Mouse (Mus musculus) megakaryocyte progenitor cell, adult 5-6 weeks (primary cell): ENCODE data around the gene Olfr798. TPM values are rescaled to one million over a fixed set of nuclear protein-coding genes. Genes with fewer than 3 reads are reported as not detected.

Experiments
- ATAC-seq: replicated peaks from 2 replicates; pipeline ENCODE4 v1.8.0; 2016; ENCODE audit warnings: mild to moderate bottlenecking, moderate TSS enrichment, inconsistent platforms; ENCODE audit not compliant: poor library complexity
- total RNA-seq, 2 experiments: library from RNA; stranded (forward) in 1 of 2; stranded (reverse) in 1 of 2; fragments of 157-497, 149-512 nt in 1 of 2; fragments of 200-1000 nt in 1 of 2; gene quantifications; 2 replicates each; pipeline versions ENCODE4 v1.2.3 to v1.2.4; 2015 to 2017

Olfr798 gene
- total RNA-seq (2015) (not detected in 2 replicates), total RNA-seq (2017) (not detected in 2 replicates)

DNA sequence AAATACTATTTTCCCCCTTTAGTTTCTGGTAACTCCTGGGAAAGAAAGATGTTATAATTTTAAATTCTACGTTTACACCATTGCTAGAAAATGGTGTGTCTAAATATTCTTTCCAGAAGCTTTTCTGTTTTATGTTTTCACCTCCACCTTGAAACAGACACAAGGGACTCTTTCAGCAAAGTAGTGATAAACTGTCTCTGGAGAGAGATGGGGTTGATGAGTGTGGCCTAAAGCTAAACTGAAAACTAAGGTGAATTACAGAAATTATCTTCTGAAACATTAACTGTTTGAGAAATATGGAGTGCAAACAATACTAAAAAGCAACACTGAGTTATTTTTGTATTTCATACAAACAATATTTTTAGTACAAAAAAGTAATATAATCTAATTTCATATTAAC, at the start of gene Olfr798:
TSS of gene Olfr798 (minus strand) at position 101 of the 400 bp plus-strand sequence.
- ATAC-seq, result no peak

- no peak for ATAC-seq
Measured at GRCm38 (mm10) chr10:129673765-129674164, 46.0 kb upstream of the Olfr798 start, which contains the start of gene Olfr801. Gene Olfr801, minus strand, starts transcription at chr10:129673865.

DNA sequence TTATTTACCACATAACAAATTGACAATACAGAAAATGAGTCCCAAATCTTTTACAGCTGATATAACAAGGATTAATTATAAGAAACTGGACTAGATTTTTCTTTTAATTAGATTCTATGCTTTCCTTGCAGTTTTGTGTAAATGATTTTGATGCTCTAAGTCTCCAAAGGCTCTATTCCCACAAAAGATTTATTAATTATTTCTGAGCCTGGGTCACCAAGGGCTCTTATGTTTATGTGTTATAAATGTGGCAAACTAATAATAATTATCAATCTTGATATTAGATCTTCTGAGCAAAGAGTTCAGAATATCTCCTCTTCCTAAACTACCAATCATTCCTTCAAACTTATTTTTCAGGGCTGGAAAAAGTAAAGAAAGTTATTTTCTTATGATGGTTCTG, 29.7 kb upstream of the Olfr798 start, which contains the start of gene Olfr800:
TSS of gene Olfr800 (plus strand) at position 301 of the 400 bp plus-strand sequence.
- ATAC-seq, result no peak

GRCm38 (mm10) chr10:129651763-129652162, 24.0 kb upstream of the Olfr798 start:
- ATAC-seq, result no peak

DNA sequence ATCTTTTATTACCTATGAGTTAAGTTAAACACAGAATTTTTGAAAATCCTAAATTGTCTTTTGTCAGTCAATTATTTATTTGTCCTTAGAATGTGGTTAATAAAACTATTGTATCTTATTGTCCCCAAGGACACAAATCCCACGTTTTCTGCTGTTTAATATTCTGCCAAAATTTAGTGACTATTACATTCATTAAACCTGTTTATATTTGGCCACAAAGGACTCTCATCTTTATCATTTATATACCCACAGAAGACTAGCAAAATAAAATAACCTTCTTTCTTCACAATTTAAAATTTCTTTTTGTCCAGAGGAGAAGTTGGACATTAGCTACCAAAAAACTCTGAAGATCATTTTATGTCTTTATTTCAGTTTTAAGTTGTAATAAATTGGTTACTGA, 9.4 kb upstream of the Olfr798 start, which contains the start of gene Olfr799:
TSS of gene Olfr799 (plus strand) at position 301 of the 400 bp plus-strand sequence.
- no peak for ATAC-seq

- ATAC-seq, result no peak
Measured at GRCm38 (mm10) chr10:129623251-129623650, 4.5 kb downstream of the Olfr798 start.

DNA sequence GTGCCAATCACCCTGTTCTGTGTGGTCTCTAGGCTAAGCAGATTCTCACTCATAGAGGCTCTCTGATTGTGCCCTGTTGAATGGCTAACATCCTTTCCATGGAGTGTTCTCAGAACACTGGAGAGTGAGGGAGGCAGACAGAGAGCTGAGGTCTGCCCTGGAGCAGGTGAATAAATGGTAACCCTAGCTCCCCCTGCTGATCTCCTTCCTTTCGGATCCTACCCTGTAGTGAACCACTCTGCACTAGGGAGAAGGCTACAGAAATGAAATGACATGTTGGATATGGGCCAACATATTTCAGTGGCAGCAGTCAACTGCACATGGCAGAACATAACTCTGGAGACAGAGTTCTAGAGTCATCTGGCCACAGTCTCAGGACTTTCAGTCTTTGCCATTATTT, 6.0 kb downstream of the Olfr798 start:
- no peak for ATAC-seq

- no peak for ATAC-seq
Measured at GRCm38 (mm10) chr10:129612470-129612869, 15.3 kb downstream of the Olfr798 start, which contains the start of gene Olfr796. Gene Olfr796, minus strand, starts transcription at chr10:129612570.

DNA sequence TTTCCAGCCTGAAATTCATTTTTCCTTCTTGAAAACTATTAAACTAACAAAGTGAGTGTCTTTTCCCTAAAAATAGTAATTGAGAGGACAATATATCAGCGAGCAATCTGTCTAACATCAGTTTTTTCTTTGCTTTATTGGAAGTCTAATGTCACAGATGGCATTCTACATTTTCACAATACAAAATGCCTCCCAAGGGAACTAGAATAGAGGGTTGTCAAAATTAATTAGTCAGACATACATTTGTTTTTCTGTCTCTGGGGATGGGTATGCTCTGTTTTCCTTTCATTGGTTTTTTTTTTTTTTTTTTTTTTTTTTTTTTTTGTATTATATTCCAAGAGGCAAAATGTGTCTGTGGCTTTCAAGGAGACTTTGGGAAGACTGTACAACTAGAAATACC, 50.7 kb downstream of the Olfr798 start:
- ATAC-seq, result no peak

Other genes with a start within 250 kb of the Olfr798 start
- 0.29 and 0.35 TPM in 2 replicates for gene Olfr784, start 243.9 kb downstream of the Olfr798 start, total RNA-seq (2015)
- 0.04 TPM in 1 of 2 replicates, not detected in the other for gene Olfr784, start 243.9 kb downstream of the Olfr798 start, total RNA-seq (2017)
- gene Olfr785, start 222.5 kb downstream of the Olfr798 start, total RNA-seq (2015), result not detected in 2 replicates
- gene Olfr785, start 222.5 kb downstream of the Olfr798 start, total RNA-seq (2017), result not detected in 2 replicates
- gene Olfr786, start 200.6 kb downstream of the Olfr798 start, total RNA-seq (2015), result not detected in 2 replicates
- gene Olfr786, start 200.6 kb downstream of the Olfr798 start, total RNA-seq (2017), result not detected in 2 replicates
- gene Olfr787, start 166.1 kb downstream of the Olfr798 start, total RNA-seq (2015), result not detected in 2 replicates
- not detected in 2 replicates for gene Olfr787, start 166.1 kb downstream of the Olfr798 start, total RNA-seq (2017)
- not detected in 2 replicates for gene Olfr788, start 156.9 kb downstream of the Olfr798 start, total RNA-seq (2015)
- not detected in 2 replicates for gene Olfr788, start 156.9 kb downstream of the Olfr798 start, total RNA-seq (2017)
- gene Olfr789, start 143.2 kb downstream of the Olfr798 start, total RNA-seq (2015), result not detected in 2 replicates
- gene Olfr789, start 143.2 kb downstream of the Olfr798 start, total RNA-seq (2017), result not detected in 2 replicates
- gene Olfr790, start 129.4 kb downstream of the Olfr798 start, total RNA-seq (2015), result not detected in 2 replicates
- gene Olfr790, start 129.4 kb downstream of the Olfr798 start, total RNA-seq (2017), result not detected in 2 replicates
- gene Olfr791, start 106.1 kb downstream of the Olfr798 start, total RNA-seq (2015), result not detected in 2 replicates
- gene Olfr791, start 106.1 kb downstream of the Olfr798 start, total RNA-seq (2017), result not detected in 2 replicates
- gene Olfr792, start 88.8 kb downstream of the Olfr798 start, total RNA-seq (2015), result not detected in 2 replicates
- not detected in 2 replicates for gene Olfr792, start 88.8 kb downstream of the Olfr798 start, total RNA-seq (2017)
- gene Olfr794, start 60.3 kb downstream of the Olfr798 start, total RNA-seq (2015), result not detected in 2 replicates
- gene Olfr794, start 60.3 kb downstream of the Olfr798 start, total RNA-seq (2017), result not detected in 2 replicates
- gene Olfr796, start 15.4 kb downstream of the Olfr798 start, total RNA-seq (2015), result not detected in 2 replicates
- gene Olfr796, start 15.4 kb downstream of the Olfr798 start, total RNA-seq (2017), result not detected in 2 replicates
- gene Olfr799, start 9.6 kb upstream of the Olfr798 start, total RNA-seq (2015), result not detected in 2 replicates
- not detected in 2 replicates for gene Olfr799, start 9.6 kb upstream of the Olfr798 start, total RNA-seq (2017)
- gene Olfr800, start 29.8 kb upstream of the Olfr798 start, total RNA-seq (2015), result not detected in 2 replicates
- gene Olfr800, start 29.8 kb upstream of the Olfr798 start, total RNA-seq (2017), result not detected in 2 replicates
- not detected in 2 replicates for gene Olfr801, start 45.9 kb upstream of the Olfr798 start, total RNA-seq (2015)
- not detected in 2 replicates for gene Olfr801, start 45.9 kb upstream of the Olfr798 start, total RNA-seq (2017)
- not detected in 2 replicates for gene Olfr802, start 60.2 kb upstream of the Olfr798 start, total RNA-seq (2015)
- not detected in 2 replicates for gene Olfr802, start 60.2 kb upstream of the Olfr798 start, total RNA-seq (2017)
- gene Olfr803, start 66.4 kb upstream of the Olfr798 start, total RNA-seq (2015), result not detected in 2 replicates
- not detected in 2 replicates for gene Olfr803, start 66.4 kb upstream of the Olfr798 start, total RNA-seq (2017)
- gene Olfr804, start 75.3 kb upstream of the Olfr798 start, total RNA-seq (2015), result not detected in 2 replicates
- gene Olfr804, start 75.3 kb upstream of the Olfr798 start, total RNA-seq (2017), result not detected in 2 replicates
- not detected in 2 replicates for gene Olfr805, start 101.4 kb upstream of the Olfr798 start, total RNA-seq (2015)
- gene Olfr805, start 101.4 kb upstream of the Olfr798 start, total RNA-seq (2017), result not detected in 2 replicates
- not detected in 2 replicates for gene Olfr806, start 114.0 kb upstream of the Olfr798 start, total RNA-seq (2015)
- not detected in 2 replicates for gene Olfr806, start 114.0 kb upstream of the Olfr798 start, total RNA-seq (2017)
- not detected in 2 replicates for gene Olfr807, start 129.9 kb upstream of the Olfr798 start, total RNA-seq (2015)
- gene Olfr807, start 129.9 kb upstream of the Olfr798 start, total RNA-seq (2017), result not detected in 2 replicates
- gene Olfr808, start 137.5 kb upstream of the Olfr798 start, total RNA-seq (2015), result not detected in 2 replicates
- not detected in 2 replicates for gene Olfr808, start 137.5 kb upstream of the Olfr798 start, total RNA-seq (2017)
- gene Olfr809, start 146.7 kb upstream of the Olfr798 start, total RNA-seq (2015), result not detected in 2 replicates
- gene Olfr809, start 146.7 kb upstream of the Olfr798 start, total RNA-seq (2017), result not detected in 2 replicates
- not detected in 2 replicates for gene Olfr810, start 167.0 kb upstream of the Olfr798 start, total RNA-seq (2015)
- not detected in 2 replicates for gene Olfr810, start 167.0 kb upstream of the Olfr798 start, total RNA-seq (2017)
- not detected in 2 replicates for gene Olfr811, start 176.5 kb upstream of the Olfr798 start, total RNA-seq (2015)
- not detected in 2 replicates for gene Olfr811, start 176.5 kb upstream of the Olfr798 start, total RNA-seq (2017)
- not detected in 2 replicates for gene Olfr812, start 218.2 kb upstream of the Olfr798 start, total RNA-seq (2015)
- gene Olfr812, start 218.2 kb upstream of the Olfr798 start, total RNA-seq (2017), result not detected in 2 replicates
- not detected in 2 replicates for gene Olfr813, start 227.4 kb upstream of the Olfr798 start, total RNA-seq (2015)
- not detected in 2 replicates for gene Olfr813, start 227.4 kb upstream of the Olfr798 start, total RNA-seq (2017)